Mouse (Mus musculus) thymus, adult 2 months (tissue): ENCODE results near the gene Flna. TPM values are rescaled to one million over a fixed set of nuclear protein-coding genes. Genes with fewer than 3 reads are reported as not detected.

Source experiments
- DNase-seq: peaks from one replicate; pipeline ENCODE4 v3.0.0; 2021
- H3K27ac ChIP-seq: fragments of 200-500 bp; 2 replicates; pipeline ENCODE4 v1.5.1; 2012; ENCODE audit warnings: low read length, control low read depth; ENCODE audit not compliant: control insufficient read depth, insufficient read depth
- H3K27me3 ChIP-seq: fragments of 200-500 bp; 2 replicates; pipeline ENCODE4 v1.6.1; 2012; ENCODE audit warnings: mild to moderate bottlenecking, low read length, moderate library complexity, mixed read lengths; ENCODE audit not compliant: control insufficient read depth, insufficient read depth
- H3K36me3 ChIP-seq: fragments of 200-500 bp; 2 replicates; pipeline ENCODE4 v1.6.1; 2012; ENCODE audit warnings: mild to moderate bottlenecking, low read length, moderate library complexity; ENCODE audit not compliant: control insufficient read depth, insufficient read depth
- H3K4me1 ChIP-seq: fragments of 200-500 bp; replicated peaks from 2 replicates; pipeline ENCODE4 v1.6.1; 2012; ENCODE audit warnings: low read length; ENCODE audit not compliant: control insufficient read depth, insufficient read depth
- H3K4me3 ChIP-seq: fragments of 200-500 bp; 2 replicates; pipeline ENCODE4 v1.5.1; 2012; ENCODE audit warnings: mild to moderate bottlenecking, low read length, control low read depth, moderate library complexity; ENCODE audit not compliant: control insufficient read depth, insufficient read depth
- CTCF ChIP-seq: fragments of 200-500 bp; IDR thresholded peaks from 2 replicates; pipeline ENCODE4 v1.5.1; 2012; ENCODE audit warnings: mild to moderate bottlenecking, control low read depth, low read length, moderate library complexity, borderline replicate concordance; ENCODE audit not compliant: control insufficient read depth, poor library complexity, insufficient read depth; ENCODE audit errors: extremely low read depth
- POLR2A ChIP-seq: fragments of 200-500 bp; IDR thresholded peaks from 2 replicates; pipeline ENCODE4 v1.6.1; 2012; ENCODE audit warnings: mild to moderate bottlenecking, low read length, control low read depth, moderate library complexity; ENCODE audit not compliant: control insufficient read depth, poor library complexity, insufficient read depth; ENCODE audit errors: extremely low read depth
- WGBS: fragments of 180-500 bp; shearing (Covaris S2); methylation state at CpG from one replicate; pipeline ENCODE4 v1.1.7; 2018; 5-methylcytosine and 5-hydroxymethylcytosine counted together
- polyA plus RNA-seq: library from polyadenylated mRNA; depleted of rRNA; stranded (reverse); fragments of >200 nt; gene quantifications from 2 replicates; pipeline ENCODE4 v1.2.3, GENCODE M21; 2012; rRNA removed

Gene Flna
- 476 and 498 TPM in 2 replicates for polyA plus RNA-seq

GRCm38 (mm10) chrX:74249615-74250014, at the start of gene Flna:
Gene Flna, minus strand, starts transcription at chrX:74249820.
- peaks cover 15% of the 10 kb centered on the region; the same call in 1 of the 2 replicates for H3K4me1 ChIP-seq
- H3K4me3 ChIP-seq: peak within 1 kb of the TSS; percentile 34
- H3K36me3 ChIP-seq: no peaks in the 10 kb centered on the region
- 8% methylated on average over 35 of the region's 38 CpGs for WGBS
- TF ChIP-seq CTCF (0 out of 2 replicates have a peak, but pooled peaks have one; percentile 42), POLR2A (no peak)
- no peaks in the 10 kb centered on the region for H3K27me3 ChIP-seq
- peak within 1 kb of the TSS; percentile 45; the same call in 1 of the 2 replicates for H3K27ac ChIP-seq
- peak; percentile 62 for DNase-seq

GRCm38 (mm10) chrX:74298348-74298747, 48.7 kb upstream of the Flna start:
- WGBS: 83% methylated on average over 1 of the region's 1 CpGs
- TF ChIP-seq CTCF: no peak
- TF ChIP-seq POLR2A: no peak
- Histone ChIP-seq H3K27ac (no peak overlapping the region), H3K27me3 (no peaks in the 10 kb centered on the region), H3K36me3 (peaks cover 10% of the 10 kb centered on the region; the same call in 1 of the 2 replicates), H3K4me1 (no peaks in the 10 kb centered on the region; the same call in 1 of the 2 replicates), H3K4me3 (no peak overlapping the region)
- no peak for DNase-seq

GRCm38 (mm10) chrX:74296538-74297448, 47.2 kb upstream of the Flna start, which contains the start of gene Atp6ap1:
Gene Atp6ap1, plus strand, starts transcription at chrX:74297097.
- no peaks in the 10 kb centered on the region for H3K27me3 ChIP-seq
- no peak within 1 kb of the TSS for H3K27ac ChIP-seq
- H3K4me3 ChIP-seq: peak within 1 kb of the TSS; percentile 76
- no peaks in the 10 kb centered on the region; the same call in 1 of the 2 replicates for H3K4me1 ChIP-seq
- H3K36me3 ChIP-seq: peaks cover 7% of the 10 kb centered on the region; the same call in 1 of the 2 replicates
- 1% methylated on average over 37 of the region's 37 CpGs for WGBS
- peak; percentile 93 for DNase-seq
- no peak for TF ChIP-seq CTCF
- TF ChIP-seq POLR2A: peak; percentile 62

DNA sequence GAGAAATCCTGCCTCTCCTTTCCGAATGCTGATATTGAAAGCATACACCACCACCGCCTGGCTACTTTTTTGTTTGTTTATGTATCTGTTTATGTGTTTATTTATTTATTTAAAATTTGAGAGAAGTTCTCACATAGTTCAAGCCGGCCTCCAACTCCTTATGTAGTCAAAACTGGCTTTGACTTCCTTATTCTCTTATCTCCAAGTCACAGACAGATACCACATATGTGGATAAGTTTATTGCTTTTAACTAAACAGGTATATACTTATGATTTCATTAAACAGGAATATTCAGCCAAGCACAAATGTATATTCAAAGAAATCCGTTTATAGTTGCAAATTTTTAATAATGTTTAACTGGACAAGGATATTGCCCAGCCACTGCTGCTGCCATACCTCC, 43.8 kb upstream of the Flna start:
- DNase-seq: no peak
- Histone ChIP-seq H3K36me3 (no peaks in the 10 kb centered on the region), H3K27me3 (no peaks in the 10 kb centered on the region), H3K27ac (no peak overlapping the region), H3K4me1 (no peaks in the 10 kb centered on the region), H3K4me3 (no peak overlapping the region)
- 89% methylated on average over 4 of the region's 4 CpGs for WGBS
- TF ChIP-seq POLR2A: no peak
- no peak for TF ChIP-seq CTCF

- Histone ChIP-seq H3K4me1 (peaks cover 10% of the 10 kb centered on the region), H3K27ac (no peak overlapping the region; the same call in 1 of the 2 replicates), H3K27me3 (no peaks in the 10 kb centered on the region), H3K36me3 (no peaks in the 10 kb centered on the region), H3K4me3 (peak overlapping the region; percentile 97)
- DNase-seq: no peak
- TF ChIP-seq CTCF (no peak), POLR2A (no peak)
- WGBS: 2% methylated on average over 5 of the region's 5 CpGs
Observed at GRCm38 (mm10) chrX:74283092-74283437, 33.4 kb upstream of the Flna start.

DNA sequence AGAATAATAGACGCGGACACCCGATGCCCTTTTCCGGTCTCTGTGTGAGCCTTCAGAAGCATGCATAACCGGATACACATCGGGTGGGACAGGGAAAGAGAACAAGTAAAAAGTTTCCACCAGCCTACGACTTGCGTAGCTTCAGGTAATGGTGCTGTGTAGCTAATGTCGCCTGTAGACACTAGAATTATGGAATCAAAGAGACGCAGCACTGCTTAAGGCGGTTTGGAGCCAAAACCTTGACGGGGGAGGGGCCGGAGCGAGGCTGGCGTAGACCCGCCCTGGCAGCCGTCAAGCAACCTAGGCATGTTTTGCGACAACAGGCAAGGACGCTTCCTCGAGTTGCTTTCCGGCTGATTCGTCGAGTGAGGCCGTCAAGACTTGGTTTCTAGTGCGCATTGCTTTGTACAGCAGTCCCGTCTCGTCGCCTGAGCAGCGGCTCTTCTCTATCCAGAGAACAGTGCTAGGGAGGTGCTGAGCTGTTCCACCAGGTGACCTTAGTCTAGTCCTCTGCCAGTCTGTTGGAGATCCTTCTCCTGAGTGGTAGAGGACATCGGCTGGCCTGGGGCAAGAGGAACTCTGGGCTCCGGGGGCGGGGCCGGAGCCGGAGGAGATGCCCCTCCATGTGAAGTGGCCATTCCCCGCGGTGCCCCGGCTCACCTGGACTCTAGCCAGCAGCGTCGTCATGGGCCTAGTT, 32.9 kb upstream of the Flna start:
- WGBS: 0% methylated on average over 39 of the region's 39 CpGs
- no peak for TF ChIP-seq CTCF
- TF ChIP-seq POLR2A: peak; percentile 69; the same call in 1 of the 2 replicates
- peak overlapping the region; percentile 93 for H3K27ac ChIP-seq
- no peaks in the 10 kb centered on the region for H3K27me3 ChIP-seq
- H3K4me3 ChIP-seq: peak overlapping the region; percentile 97
- H3K4me1 ChIP-seq: peaks cover 10% of the 10 kb centered on the region
- peak; percentile 86 for DNase-seq
- H3K36me3 ChIP-seq: no peaks in the 10 kb centered on the region
